Mouse (Mus musculus) adrenal gland, adult 2 months (tissue): ENCODE results near the gene Nup214. TPM values are rescaled to one million over a fixed set of nuclear protein-coding genes. Genes with fewer than 3 reads are reported as not detected.
A peak's percentile ranks its signal among the peaks of the same experiment; 100 is the strongest.

Experiments
- DNase-seq: peaks from one replicate; pipeline ENCODE4 v3.0.0; 2021
- long read RNA-seq: library from polyadenylated mRNA; stranded (forward); transcript quantifications from one replicate; pipeline ENCODE4 v2.0.0, GENCODE M21; 2021
- polyA plus RNA-seq: library from polyadenylated mRNA; depleted of rRNA; stranded (reverse); fragments of >200 nt; gene quantifications from 2 replicates; pipeline ENCODE4 v1.2.3, GENCODE M21; 2012; rRNA removed
- total RNA-seq, 2 experiments: library from RNA; stranded (reverse); gene quantifications; 2 replicates each; pipeline ENCODE4 v1.2.3; 2021

Nup214 gene
- total RNA-seq, result 10 to 100 TPM; 52.5 to 68.6 TPM
- polyA plus RNA-seq, result 36.1 and 42.9 TPM in 2 replicates
- long read RNA-seq, partial matches to known transcripts, result 4 of 9 reads
- long read RNA-seq, other reads (novel, unspliced or antisense), result 3 of 9 reads

DNA sequence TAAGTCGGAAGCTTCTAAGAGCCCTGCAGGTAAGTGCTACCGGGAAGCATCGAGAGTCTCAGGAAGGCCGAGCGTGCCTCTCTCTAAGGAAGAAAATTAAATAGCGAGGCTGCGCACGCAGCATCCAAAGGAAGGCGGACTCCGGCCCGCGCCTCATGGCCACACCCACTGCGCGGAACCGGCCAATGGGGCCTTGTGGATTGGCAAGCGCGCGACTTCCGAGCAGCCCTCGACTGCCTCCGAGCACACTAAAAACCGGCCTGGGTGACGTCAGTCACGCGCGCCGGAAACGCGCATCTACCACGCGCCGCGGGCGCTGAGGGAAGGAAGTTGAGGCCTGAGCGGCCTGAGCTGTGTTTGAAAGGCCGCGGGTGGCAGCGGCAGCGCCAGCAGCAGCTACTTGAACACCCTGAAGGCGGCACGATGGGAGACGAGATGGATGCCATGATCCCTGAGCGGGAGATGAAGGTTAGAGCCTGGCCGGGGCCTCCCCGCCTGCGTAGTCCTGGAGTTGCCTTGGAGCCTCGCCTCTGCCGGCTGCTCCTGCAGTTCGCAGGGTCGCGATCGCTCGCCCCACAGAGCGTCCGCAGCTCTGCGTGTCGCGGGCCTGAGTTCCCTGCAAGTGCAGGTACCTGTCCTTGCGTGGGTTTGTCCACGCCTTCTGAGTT is at the start of gene Nup214:
Nup214 (plus strand) TSS at position 296 of the 668 bp plus-strand sequence.
- DNase-seq, result peak; percentile 100

DNA sequence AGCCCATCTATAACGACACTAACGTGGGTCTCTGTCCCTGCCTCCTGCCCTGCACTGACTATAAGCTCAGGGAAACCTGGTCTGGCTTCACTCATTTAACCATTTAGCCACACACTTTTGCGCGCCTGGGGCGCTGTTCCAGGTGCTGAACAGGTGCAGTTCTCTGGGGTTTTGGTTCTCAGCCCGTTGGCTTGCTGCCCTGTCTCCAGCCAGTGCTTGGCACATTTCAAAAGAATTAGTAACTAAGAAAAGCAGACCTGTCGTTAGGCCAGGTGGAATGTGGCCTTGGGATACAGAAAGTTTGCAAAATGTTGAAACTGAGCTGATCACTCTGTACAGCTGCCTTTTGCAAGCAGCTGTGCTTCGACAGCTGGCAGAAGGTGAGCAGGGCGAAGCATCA is 49.4 kb upstream of the Nup214 start:
- no peak for DNase-seq

DNA sequence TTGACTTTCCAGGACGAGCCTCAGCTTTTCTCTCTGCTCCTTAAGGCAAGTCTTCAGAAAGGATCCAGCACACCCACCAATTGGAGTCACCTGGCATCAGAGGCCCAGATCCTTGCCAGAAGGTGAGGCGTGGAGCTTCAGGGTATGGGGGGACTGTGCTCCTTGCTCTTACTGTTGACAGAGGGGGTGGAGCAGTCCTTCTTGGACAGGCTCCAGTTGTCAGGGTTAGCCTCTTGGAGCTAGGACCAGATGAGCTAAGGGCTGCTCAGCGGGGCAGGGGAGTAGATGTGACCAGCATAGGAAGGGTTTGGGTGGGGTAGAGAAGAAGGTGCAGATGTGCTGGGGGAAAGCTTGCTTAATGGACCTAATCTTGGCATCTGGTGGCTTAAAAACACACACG is 48.3 kb upstream of the Nup214 start:
- no peak for DNase-seq

DNA sequence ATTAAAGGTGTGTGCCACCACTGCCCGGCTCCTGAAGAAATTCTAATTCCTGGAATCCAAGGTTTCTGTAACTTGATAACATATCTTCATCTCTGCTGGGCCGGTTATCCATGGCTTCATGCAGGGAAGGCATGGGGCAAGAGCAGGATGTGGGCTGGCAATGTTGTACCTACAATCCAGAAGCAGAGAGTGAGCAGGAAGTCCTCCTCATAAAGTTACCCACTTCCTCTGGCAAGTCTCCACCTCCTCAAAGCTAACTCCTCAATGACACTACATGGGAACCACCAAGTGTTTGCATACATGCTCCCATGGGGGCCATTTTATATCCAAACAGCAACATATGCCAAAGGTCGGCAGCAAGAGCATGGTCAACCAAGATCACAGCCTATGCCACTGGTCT is 44.6 kb upstream of the Nup214 start:
- no peak for DNase-seq

DNA sequence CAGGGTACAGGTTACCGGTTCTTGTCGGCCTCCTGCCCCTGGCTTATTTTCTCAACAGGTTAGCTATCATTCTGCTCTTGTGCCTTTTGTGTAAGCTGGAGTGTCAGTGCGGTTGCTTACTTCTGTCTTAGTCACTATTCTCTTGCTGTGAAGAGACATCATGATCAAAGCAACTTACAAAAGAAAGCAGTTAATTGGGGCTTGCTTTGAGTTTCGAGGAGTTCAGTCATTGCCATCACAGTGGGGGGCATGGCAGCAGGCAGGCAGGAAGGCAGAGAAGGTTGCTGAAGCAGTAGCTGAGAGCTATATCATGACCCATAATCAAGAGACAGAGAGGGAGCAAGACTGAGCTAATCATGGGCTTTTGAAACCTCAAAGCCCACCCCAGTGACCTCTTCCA is 39.7 kb upstream of the Nup214 start:
- no peak for DNase-seq

DNA sequence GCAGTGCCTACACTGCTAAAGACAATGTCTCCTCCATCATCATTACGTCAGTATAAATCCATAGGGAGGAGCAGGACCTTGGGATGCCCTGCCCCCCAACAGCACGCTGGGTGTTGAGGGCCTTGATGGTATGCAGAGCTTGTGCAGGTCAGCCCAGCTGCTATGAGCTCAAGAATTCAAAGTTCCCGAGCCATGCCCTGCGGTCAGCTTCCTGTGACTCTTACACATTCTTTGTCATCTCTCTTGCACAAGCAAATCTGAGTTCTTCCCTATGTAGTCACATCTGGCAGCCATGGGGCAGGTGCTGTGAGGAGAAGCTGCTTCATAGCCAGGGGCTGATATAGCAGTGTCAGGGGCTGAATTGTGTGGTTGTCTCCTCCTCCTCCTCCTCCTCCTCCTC is 39.2 kb upstream of the Nup214 start:
- peak; percentile 30 for DNase-seq

DNA sequence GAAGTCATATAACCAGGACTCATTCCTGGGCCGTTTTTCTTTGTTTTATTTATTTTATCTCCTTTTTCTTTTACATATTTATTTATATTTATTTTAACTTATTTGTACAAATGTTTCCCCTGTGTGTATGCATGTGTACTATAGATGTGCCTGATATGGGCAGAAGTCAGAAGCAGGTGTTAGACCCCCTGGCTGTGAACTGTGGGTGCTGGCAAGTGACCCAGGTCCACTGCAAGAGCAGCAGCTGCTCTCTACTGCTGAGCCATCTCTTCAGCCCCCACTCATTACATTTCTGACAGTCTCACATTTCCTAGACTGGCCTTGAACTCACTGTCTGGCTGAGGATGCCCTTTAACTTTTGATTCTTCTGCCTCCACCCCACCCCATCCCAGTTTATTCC is 35.9 kb upstream of the Nup214 start:
- DNase-seq, result no peak

DNA sequence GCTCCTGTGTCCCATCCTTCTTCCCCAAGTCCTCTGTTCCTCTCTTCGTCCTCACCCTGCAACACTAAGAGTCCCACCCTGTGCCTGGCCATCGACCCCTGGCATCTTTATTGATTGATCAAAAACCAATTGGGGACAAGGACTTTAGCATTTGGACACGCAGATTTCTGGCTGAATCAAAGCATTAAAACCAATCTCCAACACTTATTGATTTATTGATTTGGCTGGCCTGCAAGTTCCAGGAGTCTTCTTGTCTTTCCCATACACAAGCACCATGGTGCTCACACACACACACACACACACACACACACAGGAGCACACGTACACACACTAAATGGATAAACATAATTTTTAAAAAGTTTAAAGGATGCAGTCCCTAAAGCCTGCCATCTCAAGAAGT is 31.2 kb upstream of the Nup214 start:
- no peak for DNase-seq

DNA sequence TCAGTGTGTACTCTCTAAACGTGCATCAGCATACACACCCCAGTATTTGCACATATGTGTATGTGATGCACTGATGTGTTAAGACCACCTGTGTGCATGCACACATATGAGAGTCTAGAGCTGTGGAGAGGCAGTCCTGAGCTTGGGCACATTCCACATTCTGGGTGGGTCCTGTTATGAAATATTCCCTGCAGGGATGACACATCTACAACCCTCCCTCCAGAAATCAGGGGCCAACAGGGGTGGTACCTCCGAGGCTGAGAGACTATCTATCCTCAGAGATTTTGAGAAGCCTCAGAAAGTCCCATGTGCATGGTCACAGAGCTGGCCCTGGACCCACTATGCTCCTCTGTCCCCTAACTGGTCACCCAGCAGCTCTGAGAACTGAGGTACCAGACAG is 28.7 kb upstream of the Nup214 start:
- DNase-seq, result no peak

DNA sequence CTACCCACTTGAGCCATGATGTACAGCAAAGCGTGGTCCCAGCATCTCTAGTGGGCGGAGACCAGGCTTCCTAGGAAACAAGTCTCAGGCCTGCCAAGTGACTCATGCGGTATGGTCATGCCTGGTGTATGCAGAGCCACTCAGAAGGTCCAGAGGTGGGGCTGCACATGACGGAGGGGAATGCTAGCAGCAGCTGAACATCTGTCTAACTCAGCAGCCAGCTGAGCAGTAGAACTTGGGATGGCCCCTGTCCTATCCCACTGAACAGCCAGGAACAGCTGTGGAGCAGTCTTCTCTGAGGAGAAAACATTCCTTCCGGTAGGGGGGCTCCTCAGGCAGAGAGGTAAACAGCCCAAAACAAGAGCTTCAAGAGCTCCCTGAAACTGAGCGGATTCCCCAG is 25.8 kb upstream of the Nup214 start:
- DNase-seq, result peak; percentile 61

DNA sequence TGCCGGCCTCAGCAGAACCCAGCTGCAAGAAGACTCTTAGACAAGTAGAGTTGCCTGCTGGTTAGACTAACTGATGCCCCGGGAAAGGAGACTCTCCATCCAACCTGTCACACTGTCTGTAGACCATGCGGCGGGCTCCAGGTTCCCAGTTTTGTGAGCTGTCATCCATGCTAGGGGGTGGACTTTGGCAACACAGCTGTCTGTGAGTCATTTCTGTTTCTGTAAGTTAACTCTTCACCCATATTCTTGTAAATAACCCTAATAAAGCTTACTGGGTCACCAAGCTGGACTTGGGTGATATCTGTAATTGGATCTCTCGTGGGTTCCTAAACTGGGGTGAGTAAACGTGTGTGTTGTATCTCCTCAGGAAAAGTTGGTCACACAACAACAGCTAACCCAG is 25.4 kb upstream of the Nup214 start:
- no peak for DNase-seq

DNA sequence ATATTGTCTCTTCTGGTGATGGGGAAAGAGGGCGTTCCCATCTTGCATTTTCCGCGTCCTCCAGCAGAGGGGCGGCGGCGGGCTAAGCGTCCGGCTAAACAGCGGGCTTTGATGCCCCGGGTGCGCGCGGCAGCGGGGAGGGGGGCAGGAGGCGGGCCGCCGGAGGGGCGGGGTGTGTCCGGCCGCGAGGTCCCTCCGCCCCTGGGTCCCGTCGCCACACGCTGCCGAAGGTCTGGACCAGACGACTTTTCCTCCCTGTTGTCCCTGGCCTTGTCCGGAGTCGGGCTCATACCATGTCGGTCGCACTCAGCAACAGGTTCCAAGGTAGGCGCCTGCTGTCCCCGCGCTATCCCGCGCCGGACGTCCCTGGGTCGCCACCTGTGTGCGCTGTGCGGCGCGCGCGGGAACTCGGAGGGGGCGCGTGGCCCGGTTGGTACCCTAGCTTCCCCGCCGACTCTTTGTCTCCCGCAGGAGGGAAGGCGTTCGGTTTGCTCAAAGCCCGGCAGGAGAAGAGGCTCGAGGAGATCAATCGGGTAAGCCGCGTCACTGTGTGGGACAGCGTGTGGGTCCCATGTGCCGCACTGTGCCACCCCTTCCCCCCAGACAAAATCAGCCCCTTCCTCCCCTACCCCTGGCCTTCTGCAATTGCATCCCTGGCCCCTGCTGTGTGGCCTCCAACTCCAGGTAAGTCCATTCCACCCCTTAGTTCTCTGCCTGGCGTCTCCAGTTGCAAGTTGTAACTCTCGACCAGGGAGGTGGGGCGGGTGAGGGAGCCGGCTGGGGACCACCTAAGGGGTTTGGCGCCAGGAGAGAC is 24.0 kb upstream of the Nup214 start, which contains the start of gene Aif1l:
Aif1l (plus strand) TSS at position 82 of the 814 bp plus-strand sequence.
- DNase-seq, result peak; percentile 74

DNA sequence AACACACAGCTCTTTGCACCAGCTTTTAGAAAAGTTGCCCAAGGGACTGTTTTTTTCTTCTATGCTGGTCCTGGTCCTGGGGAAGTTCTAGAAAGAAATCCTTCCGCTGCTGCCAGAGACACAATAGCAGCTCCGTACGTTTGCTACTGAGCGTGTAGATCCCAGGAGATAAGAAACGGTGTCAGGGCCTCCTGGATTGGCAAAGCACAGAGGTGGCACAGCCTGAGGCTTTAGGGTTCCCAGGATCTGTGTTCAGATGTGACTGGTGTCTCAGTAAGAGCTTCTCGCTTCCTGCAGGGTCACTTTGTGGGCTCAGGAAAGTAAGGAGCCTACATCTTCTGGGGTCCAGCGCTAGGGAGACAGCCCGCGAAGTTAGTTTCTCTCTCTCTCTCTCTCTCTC is 23.3 kb upstream of the Nup214 start:
- peak; percentile 28 for DNase-seq

DNA sequence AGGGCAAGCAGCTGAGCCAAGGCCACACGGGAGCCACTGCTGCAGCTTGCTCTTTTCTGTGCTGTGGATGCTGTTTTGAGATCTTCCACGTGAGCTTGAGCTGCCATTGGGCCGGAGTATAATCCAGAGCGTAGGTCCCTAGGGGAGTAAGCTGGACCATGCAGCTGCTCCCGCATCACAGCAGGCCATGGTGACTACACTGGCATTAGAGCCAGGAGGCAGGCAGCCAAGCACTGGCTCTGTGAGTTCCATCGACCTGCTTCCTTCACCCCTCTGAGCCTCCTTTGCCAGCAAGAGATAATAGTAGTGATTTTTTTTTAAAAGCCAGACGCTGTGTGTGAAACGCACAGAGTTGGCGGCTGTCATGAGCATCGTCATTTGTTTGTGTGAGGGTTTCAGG is 22.0 kb upstream of the Nup214 start:
- no peak for DNase-seq

DNA sequence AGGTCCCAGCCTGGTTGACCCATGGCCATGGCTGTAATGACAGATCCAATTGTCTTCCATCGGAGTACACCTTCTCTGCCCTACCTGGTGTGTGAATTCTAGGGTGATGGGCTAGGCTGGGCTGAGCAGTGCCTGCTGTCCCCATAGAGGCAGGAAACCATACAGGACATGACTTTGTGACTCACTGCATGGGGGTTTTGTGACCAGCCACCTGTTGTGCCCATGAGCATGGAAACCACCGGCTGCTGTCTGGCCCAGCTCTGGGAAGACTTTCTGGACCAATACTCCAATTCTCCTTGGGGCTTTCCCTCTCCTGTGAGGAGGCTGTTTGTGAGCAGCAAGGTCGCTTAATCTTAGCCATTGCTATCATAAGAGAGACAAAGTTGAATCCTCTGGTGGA is 21.5 kb upstream of the Nup214 start:
- no peak for DNase-seq

DNA sequence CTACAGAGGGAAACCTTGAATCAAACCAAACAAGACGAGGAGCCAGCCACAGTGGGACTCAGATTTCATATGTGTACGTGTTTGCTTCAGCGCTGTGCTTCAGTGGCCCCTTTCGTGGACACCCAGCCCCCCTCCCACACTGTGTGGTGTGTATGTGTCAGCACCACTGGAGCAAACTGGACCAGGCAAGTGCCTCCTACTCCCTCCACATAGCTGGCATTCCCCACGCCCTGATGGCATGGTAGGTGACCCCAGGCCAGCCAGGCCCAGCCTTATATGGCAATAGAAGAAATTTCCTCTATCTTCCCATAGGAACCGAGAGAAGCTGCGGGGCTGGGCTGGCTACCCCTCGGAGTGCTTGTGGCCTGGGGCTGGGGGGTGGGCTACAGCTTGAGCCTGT is 20.5 kb upstream of the Nup214 start:
- no peak for DNase-seq

DNA sequence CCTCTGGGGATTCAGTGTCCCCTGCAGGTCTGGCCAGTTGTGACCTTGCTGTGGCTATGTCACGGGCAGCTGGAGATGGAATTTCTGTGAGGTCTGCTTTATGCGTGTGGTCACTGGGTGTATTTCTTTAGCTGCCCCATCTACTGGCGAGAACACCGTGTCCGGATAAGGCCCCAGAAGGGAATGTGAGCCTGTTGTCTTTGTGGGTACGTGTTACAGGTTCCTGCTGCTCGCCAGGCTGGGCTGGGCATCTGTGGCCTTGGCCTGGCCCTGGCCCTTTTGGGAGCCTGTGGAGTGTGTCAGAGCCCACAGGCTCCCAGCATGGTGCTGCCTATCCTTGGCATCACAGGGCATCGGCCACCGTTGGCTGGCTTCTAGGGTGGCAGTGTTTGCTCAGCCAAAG is 19.5 kb upstream of the Nup214 start:
- peak; percentile 76 for DNase-seq

DNA sequence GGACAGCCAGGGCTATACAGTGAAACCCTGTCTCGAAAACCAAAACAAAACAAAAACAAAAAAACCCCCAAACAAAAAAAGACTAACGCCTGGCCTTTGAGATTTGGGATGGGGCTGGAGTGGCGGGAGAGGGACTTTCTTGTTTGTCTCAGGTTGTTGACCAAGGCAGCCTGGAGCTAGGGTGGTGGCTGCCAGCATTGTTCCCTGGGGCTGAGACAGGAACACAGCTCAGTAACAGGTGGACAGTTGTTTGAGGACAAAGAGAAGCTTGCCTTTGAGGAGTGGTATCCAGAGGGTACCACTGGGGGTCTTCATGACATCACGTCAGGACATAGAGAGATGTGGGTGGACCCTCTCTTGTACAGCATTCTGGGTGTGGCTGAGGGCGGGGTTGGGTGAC is 18.6 kb upstream of the Nup214 start:
- DNase-seq, result no peak

DNA sequence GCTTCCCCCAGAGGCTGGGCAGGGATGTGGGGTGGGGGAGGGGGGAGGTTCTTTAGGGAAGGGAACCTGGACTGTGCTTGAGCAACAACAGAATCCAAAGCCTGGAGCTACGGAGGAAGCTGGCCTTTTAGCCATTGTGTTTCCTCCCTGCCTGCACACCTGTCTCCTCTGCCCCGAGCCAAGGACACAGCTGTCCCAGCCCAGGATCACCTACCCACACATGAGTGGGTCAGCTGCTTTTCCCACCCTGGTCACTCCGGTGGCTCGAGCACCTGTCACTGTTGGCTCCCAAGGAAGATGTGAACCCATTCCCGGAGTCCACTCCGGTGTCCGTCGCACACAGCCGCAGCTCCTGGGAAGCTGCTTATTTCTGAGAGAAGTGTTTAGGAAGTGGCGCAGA is 17.0 kb upstream of the Nup214 start:
- no peak for DNase-seq

DNA sequence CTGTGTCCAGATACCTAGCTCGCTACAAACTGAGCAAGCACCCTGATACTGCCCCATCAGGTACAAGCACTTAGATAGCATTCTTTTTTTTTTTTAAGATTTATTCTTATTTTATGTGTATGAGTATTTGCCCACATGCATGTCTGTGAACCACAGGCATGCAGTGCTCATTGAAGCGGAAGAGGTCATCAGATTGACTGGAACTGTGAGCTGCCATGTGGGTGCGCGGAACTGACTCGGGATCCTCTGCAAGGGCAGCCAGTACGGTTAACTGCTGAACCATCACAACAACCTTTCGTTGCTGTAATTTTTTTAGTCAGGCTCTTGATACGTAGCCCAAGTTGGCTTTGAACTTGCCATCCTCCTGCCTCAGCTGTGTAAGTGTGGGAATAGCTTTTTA is 13.2 kb upstream of the Nup214 start:
- DNase-seq, result no peak

DNA sequence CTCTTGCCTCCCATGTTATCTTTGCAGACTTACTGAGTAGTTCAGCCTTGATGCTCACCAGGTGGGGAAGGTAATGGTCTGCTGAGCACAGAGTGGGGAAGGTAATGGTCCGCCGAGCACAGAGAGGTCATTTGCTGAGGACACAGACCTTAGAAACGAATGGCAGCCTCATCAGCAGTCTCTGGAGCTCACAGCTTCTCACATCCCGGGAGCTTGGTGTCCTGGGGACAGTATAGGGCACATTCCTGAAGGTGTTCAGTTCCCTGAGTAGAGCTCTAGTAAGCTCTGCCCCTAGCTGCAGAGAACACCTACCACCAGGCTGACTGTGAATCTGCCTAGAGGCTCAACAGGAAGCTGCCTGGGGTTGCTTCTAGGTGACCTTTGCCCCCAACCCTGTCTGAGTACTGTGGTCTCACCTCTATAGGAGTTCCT is 12.4 kb upstream of the Nup214 start:
- no peak for DNase-seq

DNA sequence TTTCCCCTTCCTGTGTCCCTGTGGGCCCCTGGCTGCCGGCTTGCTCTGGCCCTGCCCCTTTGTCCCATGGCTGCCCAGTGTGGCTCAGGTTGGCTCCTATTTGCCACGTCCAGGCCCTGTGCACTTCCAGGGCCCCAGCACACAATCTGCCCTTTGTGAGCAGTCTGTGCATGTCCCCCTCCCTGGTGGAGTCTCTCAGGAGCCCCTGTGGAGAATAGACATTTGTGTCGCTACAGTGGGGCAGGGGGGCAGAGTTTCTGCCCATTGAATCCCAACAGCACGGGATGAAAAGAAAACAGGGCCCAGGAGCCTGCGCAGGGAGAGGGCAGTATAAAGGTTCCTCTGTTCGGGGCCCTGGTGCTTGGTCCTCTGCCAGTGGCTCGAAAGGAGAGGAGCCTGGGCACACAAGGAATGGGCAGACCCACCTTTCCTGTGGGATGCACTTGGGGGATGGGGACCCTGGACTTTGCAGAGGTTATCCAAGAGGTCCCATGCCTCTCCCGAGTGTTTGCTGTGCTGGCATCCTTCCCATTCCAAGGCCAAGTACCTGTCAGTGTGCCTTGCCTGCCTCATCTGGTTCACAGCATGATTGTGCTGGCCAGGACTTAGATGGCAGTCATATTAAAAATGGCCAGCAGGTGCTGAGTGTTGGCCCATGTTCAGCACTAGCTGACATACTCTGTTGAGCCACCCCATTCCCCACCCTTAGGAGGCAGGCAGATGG is 11.6 kb upstream of the Nup214 start:
- no peak for DNase-seq

DNA sequence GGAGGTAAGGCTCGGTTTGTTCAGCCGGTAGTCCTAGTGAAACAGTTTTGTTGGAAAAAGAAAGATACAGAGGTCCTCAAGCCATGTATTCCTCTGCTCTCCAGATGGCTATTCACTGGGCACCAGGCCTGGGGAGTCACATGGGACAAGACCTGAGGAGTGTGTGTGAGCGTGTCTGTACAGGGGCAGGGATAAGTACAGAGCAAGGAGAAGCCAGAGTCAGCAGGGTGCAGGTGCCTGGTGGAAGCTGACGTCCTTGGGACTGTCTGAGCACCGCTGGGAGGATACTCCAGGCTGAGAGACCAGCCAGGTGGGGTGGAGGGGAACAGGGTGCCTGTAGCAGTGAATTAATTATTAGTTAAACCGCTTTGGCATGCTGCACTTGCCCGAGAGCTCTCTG is 10.7 kb upstream of the Nup214 start:
- no peak for DNase-seq
